Mouse (Mus musculus) erythroblast, embryonic 14.5 days (primary cell): Measurements from ENCODE around the gene Mboat1.

ENCODE experiments used
- GATA1 ChIP-seq: IDR thresholded peaks from 2 replicates; pipeline ENCODE4 v1.6.1; 2012; ENCODE audit warnings: low read length, inconsistent platforms, mixed read lengths
- TAL1 ChIP-seq: IDR thresholded peaks from 3 replicates; pipeline ENCODE4 v1.6.1; 2012; ENCODE audit warnings: low read length, inconsistent platforms, mixed read lengths

GRCm38 (mm10) chr13:30185549-30185948, 49.3 kb downstream of the Mboat1 start:
- TF ChIP-seq TAL1 (no peak), GATA1 (no peak)
